Mouse (Mus musculus) myocyte (in vitro differentiated cells): ENCODE measurements around the gene Txk.

Source experiments
- CEBPB ChIP-seq: IDR thresholded peaks from 2 replicates; pipeline ENCODE4 v1.6.1; 2011; ENCODE audit warnings: mild to moderate bottlenecking, moderate library complexity; ENCODE audit not compliant: poor library complexity, insufficient read depth, severe bottlenecking
- E2F4 ChIP-seq: IDR thresholded peaks from one replicate; pipeline ENCODE4 v1.6.1; 2011; ENCODE audit warnings: mild to moderate bottlenecking, control low read depth, moderate library complexity; ENCODE audit not compliant: insufficient read depth
- MAX ChIP-seq: IDR thresholded peaks from one replicate; pipeline ENCODE4 v1.6.1; 2011; ENCODE audit warnings: low read depth, mild to moderate bottlenecking, control low read depth
- MYOD1 ChIP-seq, 3 experiments: IDR thresholded peaks; one replicate each; pipeline ENCODE4 v1.6.1; 2011; ENCODE audit warnings: control low read depth in 2 of 3, low read depth in 2 of 3, mild to moderate bottlenecking in 2 of 3, moderate library complexity in 1 of 3; ENCODE audit not compliant: insufficient read length in 2 of 3, control insufficient read depth in 1 of 3
- MYOG ChIP-seq, 3 experiments: IDR thresholded peaks; one replicate each; pipeline ENCODE4 v1.6.1; 2011; ENCODE audit warnings: control low read depth in 2 of 3, low read depth in 2 of 3, mild to moderate bottlenecking in 2 of 3; ENCODE audit not compliant: insufficient read length in 2 of 3, control insufficient read depth in 1 of 3, insufficient read depth in 1 of 3
- POLR2A ChIP-seq: IDR thresholded peaks from one replicate; pipeline ENCODE4 v1.6.1; 2011; ENCODE audit warnings: low read depth, mild to moderate bottlenecking, control low read depth, moderate library complexity; ENCODE audit not compliant: insufficient read length
- POLR2AphosphoS2 ChIP-seq: IDR thresholded peaks from one replicate; pipeline ENCODE4 v1.6.1; 2011; ENCODE audit warnings: low read depth, control low read depth; ENCODE audit not compliant: insufficient read length
- REST ChIP-seq: IDR thresholded peaks from one replicate; pipeline ENCODE4 v1.6.1; 2011; ENCODE audit warnings: mild to moderate bottlenecking, control low read depth, moderate library complexity; ENCODE audit not compliant: insufficient read depth, insufficient read length
- TCF12 ChIP-seq: IDR thresholded peaks from one replicate; pipeline ENCODE4 v1.6.1; 2011; ENCODE audit warnings: mild to moderate bottlenecking, control low read depth; ENCODE audit not compliant: poor library complexity, insufficient read depth, severe bottlenecking
- TCF3 ChIP-seq: IDR thresholded peaks from one replicate; pipeline ENCODE4 v1.6.1; 2011; ENCODE audit warnings: low read depth, control low read depth; ENCODE audit not compliant: insufficient read length
- USF1 ChIP-seq: IDR thresholded peaks from one replicate; pipeline ENCODE4 v1.6.1; 2011; ENCODE audit warnings: low read depth, mild to moderate bottlenecking, control low read depth, moderate library complexity

DNA sequence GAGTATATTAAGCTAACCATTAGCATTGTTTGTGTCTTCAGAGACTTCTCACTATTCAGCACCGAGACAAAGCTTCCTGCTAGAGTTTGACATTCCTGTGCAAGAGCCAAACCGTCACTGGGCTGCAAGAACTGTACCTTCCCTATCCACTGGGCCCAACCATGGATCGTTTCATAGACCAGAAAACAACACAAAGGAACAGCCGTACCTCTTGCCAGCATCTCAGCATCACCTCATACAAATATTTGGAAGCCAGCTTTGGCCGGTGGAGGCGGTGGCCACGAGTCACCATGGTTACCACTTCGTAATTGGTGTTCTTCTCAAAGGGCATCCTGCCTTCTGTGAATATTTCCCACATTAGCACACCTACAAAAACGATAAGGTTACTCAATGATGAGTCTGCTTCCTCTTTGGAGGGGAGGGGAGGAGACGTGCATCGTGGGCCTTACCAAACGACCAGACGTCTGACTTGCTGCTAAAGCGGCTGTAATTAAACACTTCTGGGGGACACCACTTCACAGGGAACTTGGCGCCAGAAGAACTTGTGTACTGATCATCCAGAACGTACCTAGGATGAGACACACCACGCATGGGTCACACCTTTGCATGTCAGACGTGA, 4.7 kb upstream of the Txk start:
- TF ChIP-seq POLR2A, result no peak
- no peak for TF ChIP-seq MYOG (IDR thresholded peaks at IDR 0.05; ENCODE audit: control insufficient read depth in 1 of 3, insufficient read depth in 1 of 3, insufficient read length in 2 of 3, low read depth in 2 of 3)
- no peak for TF ChIP-seq TCF12
- TF ChIP-seq USF1, result no peak
- no peak for TF ChIP-seq MYOD1 (IDR thresholded peaks at IDR 0.05; ENCODE audit: control insufficient read depth in 1 of 3, insufficient read length in 2 of 3, low read depth in 2 of 3)
- no peak for TF ChIP-seq E2F4
- no peak for TF ChIP-seq POLR2AphosphoS2
- no peak for TF ChIP-seq MAX
- no peak for TF ChIP-seq TCF3
- TF ChIP-seq CEBPB, result no peak
- no peak for TF ChIP-seq REST
